Mouse (Mus musculus) layer of hippocampus, postnatal 25 days (tissue): ENCODE results near the gene Prok1. TPM values are rescaled to one million over a fixed set of nuclear protein-coding genes. Genes with fewer than 3 reads are reported as not detected.

Source experiments
- DNase-seq, 2 experiments: peaks; one replicate each; pipeline ENCODE4 v3.0.0; 2022; ENCODE audit warnings: mixed read lengths in 2 of 2, low spot score in 1 of 2; ENCODE audit errors: extremely low spot score in 1 of 2
- total RNA-seq, 2 experiments: library from RNA; stranded (reverse); gene quantifications; 2 replicates each; pipeline ENCODE4 v1.2.3; 2021

Prok1 gene
- total RNA-seq, 2 experiments from 2014 or later: 0.07 TPM; not detected in 1

DNA sequence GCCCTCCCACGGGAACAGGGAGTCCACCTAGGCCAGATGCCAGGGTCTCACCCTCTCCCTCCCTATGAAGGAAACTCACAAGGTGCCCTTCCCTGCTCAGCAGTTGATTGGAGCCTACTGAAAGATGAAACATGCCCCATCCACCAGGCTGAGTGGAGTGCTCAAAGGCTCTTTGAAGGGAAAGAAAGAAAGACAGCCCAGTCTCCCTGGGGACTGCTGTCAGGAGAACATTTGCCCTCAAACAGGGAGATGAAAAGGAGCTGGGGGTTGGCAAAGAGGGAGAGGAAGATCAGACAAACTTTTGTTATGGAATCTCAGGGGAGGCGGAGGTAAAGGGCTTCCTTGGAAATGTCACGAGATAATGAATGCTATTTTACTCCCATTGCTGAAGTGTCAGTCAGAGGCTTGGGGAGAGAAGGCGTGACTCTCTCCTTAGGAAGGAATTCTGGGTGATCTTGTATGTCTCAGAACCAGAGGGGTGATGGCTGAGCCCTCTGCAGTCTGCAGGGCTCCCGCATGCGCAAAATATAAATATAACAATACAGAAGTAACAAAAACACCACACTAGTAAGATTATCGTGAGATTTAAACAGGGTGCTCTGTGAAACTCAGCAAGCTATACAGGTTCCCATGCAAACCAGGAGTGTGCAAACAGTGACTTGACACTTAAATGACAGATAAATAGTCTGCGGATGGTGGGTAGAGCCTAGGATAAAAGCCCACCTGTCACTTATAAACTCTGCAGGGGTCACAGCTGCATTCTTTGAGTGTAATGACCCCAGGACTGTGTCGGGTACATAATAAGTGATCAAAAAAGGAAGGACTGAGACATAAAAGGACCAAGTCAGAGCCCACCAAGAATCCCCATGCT is 38.0 kb downstream of the Prok1 start:
- no peak for DNase-seq

DNA sequence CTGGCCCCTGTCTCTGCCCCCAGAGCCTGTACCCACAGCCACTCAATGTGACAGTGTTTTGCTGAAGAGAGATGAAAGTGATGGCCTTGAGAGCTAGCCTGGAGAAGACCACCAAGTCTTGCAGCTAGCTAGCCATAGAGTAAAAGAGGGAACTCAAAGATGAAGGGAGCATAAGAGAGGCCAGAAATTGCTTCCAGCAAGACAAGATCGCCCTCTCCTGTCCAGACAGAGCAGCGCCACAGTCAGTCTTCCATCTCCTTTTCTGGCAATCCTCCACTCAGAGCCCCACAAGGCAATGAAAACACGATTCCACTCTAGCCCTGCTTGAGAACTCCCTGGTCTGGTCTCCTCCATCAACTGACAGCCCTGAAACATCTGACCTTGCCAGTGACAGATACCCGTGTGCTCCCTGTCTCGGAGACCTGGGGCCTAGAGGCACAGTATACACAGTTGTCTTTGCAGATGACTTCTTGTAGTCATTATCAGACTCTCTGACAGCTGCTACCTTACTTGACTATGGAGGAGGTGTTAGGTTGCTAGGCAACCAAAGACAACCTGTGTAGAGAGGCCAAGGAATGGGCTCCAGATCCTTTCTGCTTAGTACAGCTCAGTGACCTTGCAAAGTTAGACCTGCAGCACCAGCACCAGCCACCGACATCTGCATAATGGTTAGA is 51.1 kb downstream of the Prok1 start:
- peak in 1 of 2 experiments; percentile 67 for DNase-seq

DNA sequence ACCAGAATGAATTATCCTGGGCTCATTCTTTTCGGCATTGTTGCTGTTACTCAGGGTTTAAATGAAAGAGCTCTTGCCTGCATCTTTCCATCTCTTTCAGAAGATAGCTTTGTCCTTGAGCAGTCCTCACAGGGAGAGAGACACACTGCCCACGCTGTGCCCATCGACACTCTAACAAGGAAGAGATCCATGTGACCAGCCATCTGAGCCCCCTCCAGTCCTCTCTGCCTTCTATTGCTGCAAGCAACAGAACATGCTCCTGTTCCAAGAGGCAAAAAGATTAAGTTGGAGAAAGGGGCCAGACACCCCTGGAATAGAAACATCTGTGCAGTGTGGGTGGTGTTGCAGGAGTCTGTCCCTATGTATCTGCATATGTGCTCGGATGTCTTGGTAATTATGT is 52.5 kb downstream of the Prok1 start:
- DNase-seq: no peak

DNA sequence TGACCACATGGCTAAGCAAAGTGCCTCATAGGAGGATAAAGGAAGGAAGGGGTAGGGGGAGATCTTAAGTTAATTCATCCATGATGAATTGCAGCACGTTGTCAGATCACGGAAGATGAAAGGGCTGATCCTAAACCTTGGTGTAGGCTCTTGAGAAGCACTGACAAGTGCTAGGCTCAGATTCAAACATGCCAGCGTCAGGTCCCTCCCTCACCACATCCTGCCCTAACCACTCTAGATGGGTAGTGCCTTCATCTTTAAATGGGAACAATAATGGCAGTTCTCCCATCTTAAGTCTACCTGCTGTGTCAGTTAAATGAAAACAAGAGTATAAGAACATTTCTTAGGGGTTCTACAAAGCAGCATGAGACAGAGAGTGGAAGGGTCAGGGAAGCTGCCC is 53.9 kb downstream of the Prok1 start:
- no peak for DNase-seq

DNA sequence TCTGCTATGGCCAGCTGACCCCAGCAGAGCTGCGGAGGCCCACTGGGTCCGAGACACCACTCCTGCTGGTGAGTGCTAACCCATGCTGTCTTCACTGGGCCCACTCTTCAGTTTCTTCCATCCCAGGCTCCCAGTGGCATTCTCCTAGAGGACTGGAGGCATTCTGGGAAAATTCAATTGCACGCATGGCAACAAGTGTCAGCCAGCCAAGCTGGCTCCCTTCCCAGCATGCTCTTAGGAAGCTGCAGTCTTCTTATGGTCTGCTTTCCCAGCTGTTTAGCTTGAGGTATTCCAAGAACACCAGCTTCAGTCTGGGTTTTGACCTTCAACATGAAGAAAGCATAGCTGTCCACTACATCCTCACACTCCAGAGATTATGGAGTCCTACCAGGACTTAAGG is 56.3 kb downstream of the Prok1 start:
- DNase-seq: peak in 1 of 2 experiments; percentile 35

Other genes with a start within 250 kb of the Prok1 start
- gene Kcna3, start 203.5 kb downstream of the Prok1 start, total RNA-seq: 10 to 100 TPM; 20.3 to 22.1 TPM
- 10 to 100 TPM; 79.9 to 97.7 TPM for gene Kcna2, start 138.6 kb downstream of the Prok1 start, total RNA-seq
- gene Kcna10, start 56.7 kb downstream of the Prok1 start, total RNA-seq: not detected
- gene Cym, start 18.0 kb downstream of the Prok1 start, total RNA-seq: not detected
- gene A630076J17Rik, start 9.1 kb downstream of the Prok1 start, total RNA-seq: not detected
- gene Lamtor5, start 39.2 kb upstream of the Prok1 start, total RNA-seq: 10 to 100 TPM; 54.9 to 69.3 TPM
- 1 to 10 TPM; 1.0 to 1.9 TPM for gene Slc16a4, start 51.5 kb upstream of the Prok1 start, total RNA-seq
- 10 to 100 TPM; 24.9 to 27.6 TPM for gene Rbm15, start 94.0 kb upstream of the Prok1 start, total RNA-seq
- 10 to 100 TPM; 49.5 to 52.4 TPM for gene Kcnc4, start 219.8 kb upstream of the Prok1 start, total RNA-seq